Mouse (Mus musculus): ENCODE measurements around the gene Ttc22.

DNA sequence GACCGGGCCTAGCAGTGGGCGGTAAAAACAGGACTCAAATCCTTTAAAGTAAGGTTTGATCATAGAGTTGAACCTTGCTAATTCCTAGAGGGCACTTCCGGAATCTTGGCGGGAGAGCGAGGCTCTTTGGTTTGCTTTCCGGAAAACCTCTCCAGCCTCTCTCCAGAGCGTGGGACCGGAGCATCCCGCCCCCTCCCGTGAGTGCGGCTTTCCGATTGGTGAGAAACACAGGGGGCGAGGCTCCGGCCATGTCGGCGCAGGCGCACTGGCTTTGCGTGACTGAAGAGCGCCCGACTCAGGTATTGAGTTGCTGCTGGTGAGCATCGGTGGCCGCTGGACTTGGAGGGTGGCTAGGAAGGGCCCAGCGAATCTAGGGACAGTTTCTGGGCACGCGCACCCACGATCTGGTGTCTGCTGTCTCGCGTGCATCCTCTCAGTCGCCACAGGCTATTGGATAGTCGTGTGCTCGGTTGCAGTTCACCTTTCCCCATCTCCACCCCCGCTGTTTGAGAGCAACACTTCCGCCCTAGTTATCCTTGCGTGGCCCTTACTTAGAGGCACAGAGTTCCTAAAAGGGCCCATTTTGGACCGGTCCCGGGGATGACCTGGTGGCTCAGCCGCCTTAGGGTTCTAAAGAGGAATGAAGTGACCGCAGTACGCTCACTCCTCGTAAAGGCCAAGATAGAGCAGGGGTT, 28.7 kb downstream of the Ttc22 start, which contains the start of gene Pars2:
- TF ChIP-seq CTCF (IDR thresholded peaks at IDR 0.05; ENCODE audit: low read depth) (no peak), EP300 (IDR thresholded peaks at IDR 0.05; ENCODE audit: low read depth) (peak; percentile 76)

All from liver, postnatal 0 days (tissue).